Mouse (Mus musculus) layer of hippocampus, adult 11-12 months (tissue): ENCODE measurements around the gene Otx1.

Source experiments
- DNase-seq: peaks from one replicate; pipeline ENCODE4 v3.0.0; 2022; ENCODE audit warnings: low spot score

Gene Otx1

GRCm38 (mm10) chr11:21999396-22000315 is 3.0 kb downstream of the Otx1 start:
- DNase-seq, result no peak

GRCm38 (mm10) chr11:21998141-21999047 is 4.3 kb downstream of the Otx1 start:
- DNase-seq, result no peak

GRCm38 (mm10) chr11:21997561-21998140 is 5.0 kb downstream of the Otx1 start:
- no peak for DNase-seq

GRCm38 (mm10) chr11:21996661-21997560 is 5.8 kb downstream of the Otx1 start:
- DNase-seq, result no peak

- DNase-seq, result no peak
Measured at GRCm38 (mm10) chr11:21996325-21996647, 6.4 kb downstream of the Otx1 start.

- no peak for DNase-seq
Measured at GRCm38 (mm10) chr11:21995534-21996324, 7.0 kb downstream of the Otx1 start.

- no peak for DNase-seq
Measured at GRCm38 (mm10) chr11:21994377-21995370, 8.0 kb downstream of the Otx1 start.

GRCm38 (mm10) chr11:21993597-21994376 is 8.9 kb downstream of the Otx1 start:
- no peak for DNase-seq

GRCm38 (mm10) chr11:21992761-21993596 is 9.7 kb downstream of the Otx1 start:
- no peak for DNase-seq

GRCm38 (mm10) chr11:21988398-21988946 is 14.2 kb downstream of the Otx1 start:
- DNase-seq, result no peak

- DNase-seq, result no peak
Measured at GRCm38 (mm10) chr11:21985118-21985517, 17.6 kb downstream of the Otx1 start.

GRCm38 (mm10) chr11:21974005-21974531 is 28.6 kb downstream of the Otx1 start:
- no peak for DNase-seq

GRCm38 (mm10) chr11:21973597-21973996 is 29.1 kb downstream of the Otx1 start:
- no peak for DNase-seq

GRCm38 (mm10) chr11:21968922-21969321 is 33.8 kb downstream of the Otx1 start:
- no peak for DNase-seq

- no peak for DNase-seq
Measured at GRCm38 (mm10) chr11:21955167-21955566, 47.5 kb downstream of the Otx1 start.

- DNase-seq, result no peak
Measured at GRCm38 (mm10) chr11:21951657-21952237, 51.0 kb downstream of the Otx1 start.

- no peak for DNase-seq
Measured at GRCm38 (mm10) chr11:21950094-21950493, 52.6 kb downstream of the Otx1 start.
